Mouse (Mus musculus): ENCODE measurements around the gene Rnf113a2. TPM values are rescaled to one million over a fixed set of nuclear protein-coding genes. Genes with fewer than 3 reads are reported as not detected.
A peak's percentile ranks its signal among the peaks of the same experiment; 100 is the strongest.

The Rnf113a2 gene
- total RNA-seq (2021), result 10 to 100 TPM; 10.8 to 13.7 TPM
- long read RNA-seq, experiment 1, transcript Rnf113a2-201 (1 exons, 1,383 nt), result major isoform, 19 of 19 reads
- long read RNA-seq, experiment 1, partial matches to known transcripts, result 0 of 19 reads
- long read RNA-seq, experiment 1, other reads (novel, unspliced or antisense), result 0 of 19 reads
- long read RNA-seq, experiment 2, transcript Rnf113a2-201 (1 exons, 1,383 nt), result major isoform, 9 of 9 reads
- long read RNA-seq, experiment 2, partial matches to known transcripts, result 0 of 9 reads
- long read RNA-seq, experiment 2, other reads (novel, unspliced or antisense), result 0 of 9 reads

DNA sequence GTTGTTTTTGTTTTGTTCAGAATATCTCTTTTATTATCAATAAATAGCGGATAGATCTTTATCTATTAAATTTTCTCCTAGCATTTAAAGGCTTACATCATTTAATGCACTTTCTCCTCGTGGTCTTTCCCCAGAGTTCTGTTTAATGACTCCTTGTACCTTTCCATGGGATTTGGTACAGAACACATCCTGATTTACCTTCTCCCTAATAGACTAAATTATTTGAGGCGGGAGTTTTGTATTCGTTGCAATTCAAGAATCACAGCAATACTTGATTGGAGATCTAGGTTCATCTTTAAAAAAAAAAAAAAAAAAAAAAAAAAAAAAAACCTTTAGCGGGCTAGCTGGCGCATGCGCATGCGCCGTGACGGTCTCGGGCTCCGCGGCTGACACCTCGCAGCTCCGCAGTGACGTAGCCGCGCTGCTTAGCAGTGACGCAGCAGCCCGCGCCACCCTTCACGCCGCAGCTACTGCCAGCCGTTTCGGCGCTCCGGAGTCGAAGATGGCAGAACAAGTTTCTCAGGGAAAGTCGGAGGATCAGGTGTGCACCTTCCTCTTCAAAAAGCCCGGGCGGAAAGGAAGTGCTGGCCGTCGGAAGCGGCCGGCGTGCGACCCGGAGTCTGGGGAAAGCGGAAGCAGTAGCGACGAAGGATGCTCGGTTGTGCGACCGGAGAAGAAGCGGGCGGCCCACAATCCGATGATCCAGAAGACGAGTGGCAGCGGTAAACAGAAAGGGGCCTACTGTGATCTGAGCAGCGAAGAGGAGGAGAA is at the start of gene Rnf113a2:
Rnf113a2 (plus strand) TSS at position 363 of the 771 bp plus-strand sequence.
- intact Hi-C loops (cut with DNase I), result no loop called here

GRCm38 (mm10) chr12:84371647-84372046 is 45.3 kb upstream of the Rnf113a2 start:
- intact Hi-C loops (cut with DNase I), result no loop called here
- DNase-seq (ENCODE audit: low spot score in 2 of 2), result no peak

More for the DNA sequence above, at the start of gene Rnf113a2:
- peak; percentile 86 to 88 for DNase-seq (ENCODE audit: low spot score in 2 of 2)

- intact Hi-C loops (cut with DNase I), result no loop called here
- peak in 1 of 2 experiments; percentile 13 for DNase-seq (ENCODE audit: low spot score in 2 of 2)
These were observed 43.0 kb upstream of the Rnf113a2 start for GRCm38 (mm10) chr12:84373831-84374481.

DNA sequence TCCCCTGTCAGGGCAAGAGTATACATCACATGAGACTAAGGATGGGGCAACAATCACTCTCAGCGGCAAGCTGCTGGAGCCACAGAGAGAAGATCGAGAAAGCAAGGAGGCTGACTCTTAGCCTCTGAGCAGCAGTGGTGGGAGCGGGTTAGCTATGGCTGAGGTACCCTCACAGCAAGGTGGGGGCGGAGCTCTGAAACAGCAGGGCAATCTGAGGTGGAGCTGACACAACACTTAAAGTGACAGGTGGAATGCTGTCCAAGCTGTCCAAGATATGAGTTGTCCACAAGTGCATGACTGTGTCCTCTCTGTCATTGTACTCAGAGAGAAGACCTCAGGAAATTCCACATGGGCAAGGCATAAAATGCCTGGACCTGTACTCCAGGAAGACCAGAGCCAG is 34.6 kb upstream of the Rnf113a2 start:
- DNase-seq (ENCODE audit: low spot score in 2 of 2), result no peak
- intact Hi-C loops (cut with DNase I), result no loop called here

DNA sequence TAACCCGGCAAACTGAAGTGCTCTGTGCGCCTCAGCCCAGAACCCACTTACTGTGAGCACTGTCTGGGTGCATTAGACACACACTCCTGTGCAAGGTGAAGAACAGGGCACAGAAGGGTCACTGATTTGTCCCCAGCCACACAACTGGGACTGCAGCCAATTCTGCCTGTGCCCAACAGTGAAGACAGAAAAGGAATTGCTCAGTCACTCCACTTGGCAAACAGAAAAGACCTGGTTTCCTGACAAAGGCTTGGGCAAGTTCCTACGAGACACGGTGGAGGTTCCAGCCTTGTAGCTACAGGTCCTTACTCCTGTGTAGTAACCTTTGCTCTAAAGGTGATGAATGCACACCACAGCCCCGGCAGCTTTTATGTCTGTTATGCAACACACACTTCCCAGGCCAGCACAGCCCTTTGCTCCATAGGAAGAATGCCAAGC is 32.3 kb upstream of the Rnf113a2 start:
- intact Hi-C loops (cut with DNase I), result no loop called here
- DNase-seq (ENCODE audit: low spot score in 2 of 2), result peak in 1 of 2 experiments; percentile 45

GRCm38 (mm10) chr12:84385408-84385807 is 31.6 kb upstream of the Rnf113a2 start:
- intact Hi-C loops (cut with DNase I), result no loop called here
- DNase-seq (ENCODE audit: low spot score in 2 of 2), result no peak

GRCm38 (mm10) chr12:84388097-84388496 is 28.9 kb upstream of the Rnf113a2 start:
- no peak for DNase-seq (ENCODE audit: low spot score in 2 of 2)
- intact Hi-C loops (cut with DNase I), result no loop called here

DNA sequence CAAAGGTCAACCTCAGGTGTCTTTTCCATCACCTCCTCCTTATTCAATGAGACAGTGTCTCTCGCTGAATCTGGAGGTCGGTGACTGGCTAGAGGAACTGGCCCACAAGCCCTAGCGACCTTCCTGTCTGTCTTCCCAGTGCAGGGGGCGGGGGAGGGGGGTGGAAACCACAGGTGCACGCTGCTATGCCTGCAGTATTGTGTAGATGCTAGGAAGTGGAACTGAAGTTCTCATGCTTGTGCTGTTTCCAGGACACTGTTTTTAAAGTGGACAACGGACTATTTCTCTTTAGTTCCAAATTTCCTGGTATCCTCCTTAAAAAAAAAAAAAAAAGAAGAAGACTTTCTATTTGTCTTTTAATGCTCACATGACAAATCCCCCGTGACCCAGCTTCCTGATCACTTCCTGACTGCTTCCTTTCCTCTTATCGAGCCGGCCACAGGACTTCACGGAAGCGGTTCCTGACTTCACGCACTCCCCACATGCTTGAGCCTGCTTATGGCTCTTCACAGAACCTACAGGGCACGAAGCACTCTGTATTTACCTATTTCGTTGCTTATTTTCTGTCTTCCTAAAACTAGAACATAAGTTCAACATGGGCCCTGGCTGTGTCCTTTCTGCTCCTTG is 28.1 kb upstream of the Rnf113a2 start:
- intact Hi-C loops (cut with DNase I), result no loop called here
- DNase-seq (ENCODE audit: low spot score in 2 of 2), result no peak

- intact Hi-C loops (cut with DNase I), result no loop called here
These were observed 26.7 kb upstream of the Rnf113a2 start for GRCm38 (mm10) chr12:84390336-84390735.

GRCm38 (mm10) chr12:84392681-84393080 is 24.3 kb upstream of the Rnf113a2 start:
- intact Hi-C loops (cut with DNase I), result no loop called here
- DNase-seq (ENCODE audit: low spot score in 2 of 2), result no peak

More at GRCm38 (mm10) chr12:84390336-84390735, 26.7 kb upstream of the Rnf113a2 start:
- DNase-seq (ENCODE audit: low spot score in 2 of 2), result no peak

DNA sequence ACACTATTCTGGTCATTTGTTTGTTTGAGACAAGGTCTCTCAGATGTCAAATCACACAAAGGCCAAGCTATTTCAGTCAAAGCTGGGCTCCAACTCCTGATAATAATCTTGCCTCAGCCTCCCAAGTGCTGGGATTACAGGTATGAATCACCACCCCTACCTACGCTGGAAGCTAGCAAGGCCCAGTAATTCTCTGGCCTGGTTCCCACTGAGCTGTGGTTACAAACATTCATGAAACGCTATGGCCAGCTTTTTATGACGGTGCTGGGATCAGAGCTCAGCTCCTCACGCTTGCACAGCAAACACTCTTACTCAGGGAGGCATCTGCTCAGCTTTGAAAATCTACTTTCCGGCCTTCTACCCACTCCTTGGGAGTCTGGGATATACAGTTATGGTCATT is 23.1 kb upstream of the Rnf113a2 start:
- DNase-seq (ENCODE audit: low spot score in 2 of 2), result no peak
- intact Hi-C loops (cut with DNase I), result no loop called here

DNA sequence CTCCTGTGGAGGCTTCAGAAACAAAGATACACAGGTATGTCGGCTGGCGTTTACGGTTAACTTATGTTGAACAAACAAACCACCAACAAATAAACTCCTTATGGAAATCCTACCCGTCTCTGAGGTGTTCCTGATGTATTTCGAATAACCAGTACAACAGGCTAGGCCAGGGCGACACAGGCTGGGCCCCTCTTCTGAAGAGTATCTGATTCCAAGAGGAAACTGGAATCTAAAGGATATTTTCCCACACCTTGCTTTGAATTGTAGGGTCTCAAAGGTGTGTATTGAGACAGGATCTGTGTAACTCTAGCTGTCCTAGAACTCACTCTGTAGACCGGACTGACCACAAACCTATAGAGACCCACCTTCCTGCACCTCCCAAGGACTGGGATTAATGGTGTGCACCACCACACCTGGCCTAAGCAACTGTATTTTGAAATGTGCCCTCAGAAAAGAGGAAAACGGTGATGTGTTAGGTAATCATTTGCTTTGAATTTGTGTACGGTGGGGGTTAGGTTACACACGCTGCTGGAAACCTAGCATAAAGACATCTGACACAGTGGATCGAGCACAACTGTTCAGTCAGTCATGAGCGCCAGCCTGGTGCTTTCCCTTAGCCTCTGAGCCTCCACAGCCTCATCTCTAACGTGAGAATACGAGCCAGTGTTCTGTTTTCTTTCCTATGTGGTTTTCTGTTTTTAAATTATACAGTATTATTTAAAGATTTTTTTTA is 19.9 kb upstream of the Rnf113a2 start:
- intact Hi-C loops (cut with DNase I), result no loop called here
- DNase-seq (ENCODE audit: low spot score in 2 of 2), result no peak

GRCm38 (mm10) chr12:84397685-84398084 is 19.3 kb upstream of the Rnf113a2 start:
- DNase-seq (ENCODE audit: low spot score in 2 of 2), result no peak
- intact Hi-C loops (cut with DNase I), result no loop called here

DNA sequence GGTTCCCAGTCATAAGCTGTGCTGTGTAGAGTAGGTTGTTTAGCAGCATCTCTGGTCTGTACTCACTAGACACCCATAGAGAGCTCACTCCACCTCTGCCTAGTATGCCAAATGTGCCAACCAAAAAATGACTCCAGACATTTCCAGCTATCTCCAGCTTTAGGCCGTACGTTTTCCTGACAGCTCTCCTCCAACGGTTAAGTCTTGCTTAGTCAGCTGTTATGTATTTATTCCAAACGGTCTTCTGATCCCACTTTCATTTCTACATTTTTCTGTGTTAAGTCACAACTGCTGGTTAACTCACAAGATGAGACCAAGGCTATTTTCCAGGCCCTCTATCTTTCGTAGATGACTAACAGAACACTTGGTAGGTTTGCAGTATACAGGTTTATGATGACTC is 18.4 kb upstream of the Rnf113a2 start:
- no peak for DNase-seq (ENCODE audit: low spot score in 2 of 2)

DNA sequence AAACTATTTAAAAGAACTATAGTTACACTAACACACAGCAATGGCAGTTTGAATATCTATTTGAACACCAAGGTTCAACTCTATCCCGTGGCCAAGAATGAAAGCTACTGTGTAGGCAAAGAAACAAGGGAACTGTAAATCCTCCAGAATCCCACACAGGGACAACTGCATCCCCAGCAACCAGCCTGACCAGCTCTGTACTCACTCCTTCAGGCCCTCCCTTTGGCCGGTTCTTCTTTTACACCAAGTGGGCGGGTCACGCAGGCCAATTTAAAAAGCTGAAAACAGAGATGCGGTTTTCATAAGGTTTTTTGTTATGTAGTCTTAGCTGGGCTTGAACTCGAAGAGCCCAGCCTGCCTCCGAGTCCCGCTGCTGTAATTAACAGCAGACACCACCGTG is 17.9 kb upstream of the Rnf113a2 start:
- intact Hi-C loops (cut with DNase I), result no loop called here
- DNase-seq (ENCODE audit: low spot score in 2 of 2), result no peak

More for the DNA sequence above, 18.4 kb upstream of the Rnf113a2 start:
- intact Hi-C loops (cut with DNase I), result no loop called here

DNA sequence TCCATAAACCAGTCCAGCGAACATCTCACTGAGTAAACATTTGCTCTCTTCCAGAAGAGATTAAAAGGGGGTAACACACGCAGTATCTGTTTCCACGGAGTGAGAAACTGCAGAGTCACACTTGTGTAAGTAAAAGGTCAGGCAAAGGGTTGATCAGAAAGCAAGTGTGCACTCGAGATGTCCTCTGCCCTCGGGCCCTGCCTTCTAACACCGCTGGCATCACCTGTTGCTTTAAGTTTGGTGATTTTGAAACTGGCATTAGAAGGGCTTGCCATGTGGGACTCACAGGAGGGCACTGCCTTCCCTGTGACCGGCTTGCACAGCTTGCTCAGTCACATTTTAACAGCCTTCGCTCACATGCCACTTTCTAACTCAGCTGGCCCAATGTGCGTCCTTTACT is 17.3 kb upstream of the Rnf113a2 start:
- no peak for DNase-seq (ENCODE audit: low spot score in 2 of 2)
- intact Hi-C loops (cut with DNase I), result no loop called here

GRCm38 (mm10) chr12:84400068-84400467 is 16.9 kb upstream of the Rnf113a2 start:
- no peak for DNase-seq (ENCODE audit: low spot score in 2 of 2)
- intact Hi-C loops (cut with DNase I), result no loop called here

GRCm38 (mm10) chr12:84400653-84401052 is 16.3 kb upstream of the Rnf113a2 start:
- DNase-seq (ENCODE audit: low spot score in 2 of 2), result no peak

DNA sequence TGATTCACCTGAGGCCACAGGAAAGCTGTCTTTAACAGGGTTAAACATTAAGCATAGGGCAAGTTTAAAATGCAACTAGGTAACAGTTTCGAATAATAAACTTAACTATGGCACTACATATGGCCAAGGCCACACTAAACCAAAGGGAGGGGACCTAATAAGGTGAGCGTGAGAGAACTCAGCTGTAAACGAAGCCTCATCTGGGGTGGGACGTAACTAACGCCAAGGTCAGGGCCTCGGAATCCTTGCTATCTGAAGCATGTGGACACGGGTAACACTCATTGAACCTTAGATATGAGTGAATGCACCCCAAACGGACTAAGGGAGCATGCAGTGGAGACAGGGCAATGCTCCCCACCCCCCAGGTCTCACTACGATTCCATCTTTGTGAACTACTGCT is 14.1 kb upstream of the Rnf113a2 start:
- no peak for DNase-seq (ENCODE audit: low spot score in 2 of 2)
- intact Hi-C loops (cut with DNase I), result no loop called here

More at GRCm38 (mm10) chr12:84400653-84401052, 16.3 kb upstream of the Rnf113a2 start:
- intact Hi-C loops (cut with DNase I), result no loop called here
